Mouse (Mus musculus): ENCODE measurements around the gene Slc13a3. TPM values are rescaled to one million over a fixed set of nuclear protein-coding genes. Genes with fewer than 3 reads are reported as not detected.
A peak's percentile ranks its signal among the peaks of the same experiment; 100 is the strongest.

Slc13a3 gene
- polyA plus RNA-seq, 1 experiment from 2014 or later, result 0.90 TPM

DNA sequence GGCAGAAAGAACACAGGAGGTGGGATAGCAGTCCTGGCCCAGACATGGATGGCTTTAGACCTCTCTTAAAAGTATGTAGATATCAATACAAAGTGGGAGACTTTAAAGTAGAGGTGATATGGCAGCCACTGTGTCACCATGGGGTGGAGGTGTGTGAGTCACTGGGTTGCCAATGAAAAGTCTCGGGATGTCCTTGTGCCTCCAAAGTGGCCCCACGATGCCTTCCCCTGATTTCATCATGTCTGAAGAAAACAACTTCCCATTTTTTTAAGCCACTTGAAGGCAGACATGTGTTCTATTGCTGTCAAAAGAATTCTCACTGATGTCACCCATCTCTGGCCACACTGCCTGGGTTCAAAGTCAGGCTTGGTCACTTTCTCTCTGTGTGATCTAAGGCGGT is 28.2 kb downstream of the Slc13a3 start:
- Histone ChIP-seq H3K27me3 (replicated peaks; ENCODE audit: insufficient read depth, low read length) (no peaks in the 10 kb centered on the region), H3K4me3 (ENCODE audit: low read depth, low read length) (no peak overlapping the region), H3K4me2 (replicated peaks; ENCODE audit: low read depth, low read length) (no peak overlapping the region), H3K36me3 (ENCODE audit: insufficient read depth, low read length) (no peaks in the 10 kb centered on the region), H3K9ac (replicated peaks; ENCODE audit: low read depth) (no peak overlapping the region), H3K9me3 (ENCODE audit: low read length) (no peaks in the 10 kb centered on the region), H3K27ac (ENCODE audit: low read length) (no peak overlapping the region), H3K4me1 (ENCODE audit: insufficient read depth, low read depth, low read length) (no peaks in the 10 kb centered on the region)
- DNase-seq (ENCODE audit: low spot score), result peak; percentile 11
- no peak for TF ChIP-seq EP300 (IDR thresholded peaks at IDR 0.05)
- no peak for TF ChIP-seq CTCF (IDR thresholded peaks at IDR 0.05)
- 77% methylated on average over 3 of the region's 3 CpGs for WGBS
- no peak for ATAC-seq

DNA sequence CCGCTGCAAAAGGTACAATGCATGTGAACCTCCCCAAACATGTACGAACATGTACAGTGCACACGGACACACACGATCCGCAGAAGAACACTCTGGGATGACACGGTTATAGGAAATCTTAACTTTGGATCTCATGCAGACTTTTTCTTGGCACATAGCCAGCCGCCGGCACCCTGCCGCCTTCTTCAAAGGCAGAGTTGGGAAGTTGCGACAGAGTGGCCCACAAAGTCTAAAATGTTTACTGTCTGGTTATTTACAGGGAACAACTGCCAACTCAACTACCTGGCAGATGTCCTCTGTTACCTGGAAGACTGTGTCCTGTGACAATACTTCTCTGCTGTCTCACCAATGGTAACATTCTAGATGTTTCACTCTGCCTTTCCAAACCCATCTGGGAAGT is 30.0 kb downstream of the Slc13a3 start:
- no peaks in the 10 kb centered on the region for H3K9me3 ChIP-seq (ENCODE audit: low read length)
- TF ChIP-seq CTCF (IDR thresholded peaks at IDR 0.05) (no peak), EP300 (IDR thresholded peaks at IDR 0.05) (no peak)
- no peak overlapping the region for H3K4me3 ChIP-seq (ENCODE audit: low read depth, low read length)
- WGBS, result 53% methylated on average over 10 of the region's 10 CpGs
- H3K27me3 ChIP-seq (replicated peaks; ENCODE audit: insufficient read depth, low read length), result no peaks in the 10 kb centered on the region
- DNase-seq (ENCODE audit: low spot score) (no peak), ATAC-seq (no peak)
- H3K9ac ChIP-seq (replicated peaks; ENCODE audit: low read depth), result no peak overlapping the region
- no peaks in the 10 kb centered on the region for H3K36me3 ChIP-seq (ENCODE audit: insufficient read depth, low read length)
- H3K27ac ChIP-seq (ENCODE audit: low read length), result no peak overlapping the region
- H3K4me2 ChIP-seq (replicated peaks; ENCODE audit: low read depth, low read length), result no peak overlapping the region
- H3K4me1 ChIP-seq (ENCODE audit: insufficient read depth, low read depth, low read length), result no peaks in the 10 kb centered on the region

DNA sequence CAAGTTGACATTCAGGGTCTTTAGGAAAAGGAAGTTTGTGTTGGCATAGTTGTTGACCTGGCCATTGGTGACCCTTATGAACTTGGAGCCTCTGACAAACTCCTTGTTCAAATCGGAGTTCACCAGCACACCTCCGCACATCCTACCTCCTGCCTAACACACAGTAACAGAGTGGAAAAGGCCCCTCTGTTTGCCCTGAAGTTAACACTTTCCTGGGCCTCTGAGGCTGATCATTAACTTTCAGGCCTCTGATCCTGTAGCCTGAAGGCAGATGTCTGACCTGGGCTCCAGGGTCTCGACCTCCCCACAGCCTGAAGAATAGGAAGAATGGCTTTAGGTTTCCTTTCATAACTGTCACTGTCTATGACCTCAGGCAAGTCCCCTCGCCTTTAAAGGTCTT is 31.4 kb downstream of the Slc13a3 start:
- H3K4me3 ChIP-seq (ENCODE audit: low read depth, low read length), result no peak overlapping the region
- no peak for TF ChIP-seq EP300 (IDR thresholded peaks at IDR 0.05)
- TF ChIP-seq CTCF (IDR thresholded peaks at IDR 0.05), result no peak
- ATAC-seq (no peak), DNase-seq (ENCODE audit: low spot score) (no peak)
- no peaks in the 10 kb centered on the region for H3K36me3 ChIP-seq (ENCODE audit: insufficient read depth, low read length)
- H3K4me1 ChIP-seq (ENCODE audit: insufficient read depth, low read depth, low read length), result no peaks in the 10 kb centered on the region
- H3K27me3 ChIP-seq (replicated peaks; ENCODE audit: insufficient read depth, low read length), result no peaks in the 10 kb centered on the region
- no peak overlapping the region for H3K9ac ChIP-seq (replicated peaks; ENCODE audit: low read depth)
- H3K9me3 ChIP-seq (ENCODE audit: low read length), result no peaks in the 10 kb centered on the region
- WGBS, result 48% methylated on average over 4 of the region's 4 CpGs
- no peak overlapping the region for H3K27ac ChIP-seq (ENCODE audit: low read length)
- H3K4me2 ChIP-seq (replicated peaks; ENCODE audit: low read depth, low read length), result no peak overlapping the region

DNA sequence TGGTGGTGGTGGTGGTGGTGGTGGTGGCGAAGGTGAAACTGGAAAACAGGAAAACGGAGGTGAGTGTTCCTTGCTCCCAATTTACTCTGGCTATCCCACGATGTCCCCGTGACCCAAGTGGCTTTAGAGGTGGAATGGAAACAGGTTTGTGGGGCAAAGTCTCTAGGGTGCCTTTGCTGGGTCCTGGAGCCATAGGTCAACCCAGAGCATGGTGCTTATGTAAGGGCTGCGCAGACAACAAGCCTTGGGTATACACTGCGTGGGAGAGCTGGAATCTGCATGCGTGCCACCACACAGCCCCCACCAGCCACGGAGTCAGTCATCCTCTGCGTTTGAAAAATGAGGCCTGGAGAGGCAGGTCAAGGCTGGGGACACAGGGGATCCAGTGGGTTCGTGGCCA is 33.4 kb downstream of the Slc13a3 start:
- Histone ChIP-seq H3K4me3 (ENCODE audit: low read depth, low read length) (no peak overlapping the region), H3K36me3 (ENCODE audit: insufficient read depth, low read length) (no peaks in the 10 kb centered on the region), H3K27ac (ENCODE audit: low read length) (no peak overlapping the region), H3K4me1 (ENCODE audit: insufficient read depth, low read depth, low read length) (no peaks in the 10 kb centered on the region), H3K9me3 (ENCODE audit: low read length) (no peaks in the 10 kb centered on the region), H3K27me3 (replicated peaks; ENCODE audit: insufficient read depth, low read length) (no peaks in the 10 kb centered on the region), H3K9ac (replicated peaks; ENCODE audit: low read depth) (no peak overlapping the region), H3K4me2 (replicated peaks; ENCODE audit: low read depth, low read length) (no peak overlapping the region)
- 77% methylated on average over 10 of the region's 10 CpGs for WGBS
- DNase-seq (ENCODE audit: low spot score) (no peak), ATAC-seq (no peak)
- TF ChIP-seq EP300 (IDR thresholded peaks at IDR 0.05), result no peak
- no peak for TF ChIP-seq CTCF (IDR thresholded peaks at IDR 0.05)

DNA sequence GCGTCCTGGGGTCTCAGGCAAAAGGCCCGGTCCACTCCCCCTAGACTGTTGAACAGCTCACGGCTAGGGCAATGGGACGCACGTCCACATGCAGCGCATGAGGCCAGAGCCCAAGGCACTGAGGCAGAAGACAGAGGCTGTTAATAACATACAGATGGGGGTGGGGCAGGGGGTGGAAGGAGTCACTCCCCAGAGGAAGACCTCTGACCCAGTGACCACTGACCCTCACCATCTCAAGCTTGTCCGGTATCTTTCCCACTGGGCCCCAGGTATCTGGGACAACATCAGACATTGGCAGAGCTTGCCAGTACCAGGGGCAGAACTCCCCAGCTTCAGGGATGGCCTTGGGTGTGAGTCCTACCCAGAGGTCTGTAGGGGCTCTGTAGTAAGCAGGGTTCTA is 34.1 kb downstream of the Slc13a3 start:
- Histone ChIP-seq H3K27me3 (replicated peaks; ENCODE audit: insufficient read depth, low read length) (no peaks in the 10 kb centered on the region), H3K27ac (ENCODE audit: low read length) (no peak overlapping the region), H3K4me3 (ENCODE audit: low read depth, low read length) (no peak overlapping the region), H3K4me1 (ENCODE audit: insufficient read depth, low read depth, low read length) (no peaks in the 10 kb centered on the region), H3K4me2 (replicated peaks; ENCODE audit: low read depth, low read length) (no peak overlapping the region), H3K36me3 (ENCODE audit: insufficient read depth, low read length) (no peaks in the 10 kb centered on the region), H3K9ac (replicated peaks; ENCODE audit: low read depth) (no peak overlapping the region), H3K9me3 (ENCODE audit: low read length) (no peaks in the 10 kb centered on the region)
- ATAC-seq (no peak), DNase-seq (ENCODE audit: low spot score) (no peak)
- 81% methylated on average over 7 of the region's 7 CpGs for WGBS
- no peak for TF ChIP-seq EP300 (IDR thresholded peaks at IDR 0.05)
- no peak for TF ChIP-seq CTCF (IDR thresholded peaks at IDR 0.05)

DNA sequence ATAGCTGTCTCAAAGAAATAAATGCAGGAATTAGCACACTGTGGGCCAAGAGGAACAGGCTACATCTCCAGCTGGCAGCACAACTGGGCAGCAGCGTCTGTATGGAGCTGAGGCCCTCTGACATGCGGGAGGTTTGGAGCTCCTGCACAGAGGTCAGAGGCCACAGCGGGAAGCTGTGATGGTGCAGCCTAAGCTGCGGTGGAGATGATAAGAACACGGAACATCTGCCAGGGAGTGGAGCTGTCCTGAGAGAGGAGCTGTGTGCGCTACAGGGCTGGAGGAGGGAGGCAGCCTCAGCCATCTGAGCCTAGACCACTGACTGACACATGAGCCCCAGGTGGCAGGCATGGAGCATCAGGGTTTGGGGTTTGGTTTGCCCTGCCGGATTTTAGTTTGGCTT is 44.3 kb downstream of the Slc13a3 start:
- no peak overlapping the region for H3K4me2 ChIP-seq (replicated peaks; ENCODE audit: low read depth, low read length)
- DNase-seq (ENCODE audit: low spot score) (no peak), ATAC-seq (peak; percentile 47)
- no peaks in the 10 kb centered on the region for H3K27me3 ChIP-seq (replicated peaks; ENCODE audit: insufficient read depth, low read length)
- H3K4me1 ChIP-seq (ENCODE audit: insufficient read depth, low read depth, low read length), result no peaks in the 10 kb centered on the region
- 26% methylated on average over 7 of the region's 7 CpGs for WGBS
- no peak overlapping the region for H3K4me3 ChIP-seq (ENCODE audit: low read depth, low read length)
- H3K9me3 ChIP-seq (ENCODE audit: low read length), result no peaks in the 10 kb centered on the region
- TF ChIP-seq CTCF (IDR thresholded peaks at IDR 0.05) (no peak), EP300 (IDR thresholded peaks at IDR 0.05) (no peak)
- H3K36me3 ChIP-seq (ENCODE audit: insufficient read depth, low read length), result no peaks in the 10 kb centered on the region
- H3K27ac ChIP-seq (ENCODE audit: low read length), result no peak overlapping the region
- H3K9ac ChIP-seq (replicated peaks; ENCODE audit: low read depth), result no peak overlapping the region

DNA sequence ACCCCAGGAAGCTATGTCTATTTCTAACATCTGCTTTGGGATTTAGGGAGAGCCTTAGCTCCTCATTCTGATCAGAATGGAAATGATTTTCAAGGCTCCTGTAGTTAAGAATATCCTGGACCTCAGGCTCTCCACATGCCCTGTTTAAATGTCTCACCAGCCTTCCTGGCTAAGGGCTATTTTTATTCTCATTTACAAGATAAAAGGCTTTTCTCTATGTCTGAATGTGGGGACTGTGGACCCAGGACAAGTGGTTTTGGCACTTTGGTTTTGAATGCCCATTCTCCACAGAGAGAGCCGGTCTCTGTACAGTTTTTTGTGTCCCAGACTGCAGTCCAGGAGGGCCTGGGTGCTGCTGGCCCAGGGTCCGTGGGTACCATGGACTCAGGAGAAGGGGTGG is 52.8 kb downstream of the Slc13a3 start:
- no peak for ATAC-seq
- no peak for TF ChIP-seq CTCF (IDR thresholded peaks at IDR 0.05)
- TF ChIP-seq EP300 (IDR thresholded peaks at IDR 0.05), result no peak
- 63% methylated on average over 2 of the region's 2 CpGs for WGBS
- no peak overlapping the region for H3K4me2 ChIP-seq (replicated peaks; ENCODE audit: low read depth, low read length)
- no peaks in the 10 kb centered on the region for H3K9me3 ChIP-seq (ENCODE audit: low read length)
- H3K4me3 ChIP-seq (ENCODE audit: low read depth, low read length), result no peak overlapping the region
- DNase-seq (ENCODE audit: low spot score), result no peak
- H3K9ac ChIP-seq (replicated peaks; ENCODE audit: low read depth), result no peak overlapping the region
- H3K27me3 ChIP-seq (replicated peaks; ENCODE audit: insufficient read depth, low read length), result no peaks in the 10 kb centered on the region
- H3K36me3 ChIP-seq (ENCODE audit: insufficient read depth, low read length), result no peaks in the 10 kb centered on the region
- no peak overlapping the region for H3K27ac ChIP-seq (ENCODE audit: low read length)
- no peaks in the 10 kb centered on the region for H3K4me1 ChIP-seq (ENCODE audit: insufficient read depth, low read depth, low read length)

All from lung, postnatal 0 days (tissue).